Mouse (Mus musculus): ENCODE measurements around the gene Cacna2d3. TPM values are rescaled to one million over a fixed set of nuclear protein-coding genes. Genes with fewer than 3 reads are reported as not detected.

The Cacna2d3 gene
- total RNA-seq, 1 experiment from 2014 or later: 3.7 TPM

GRCm38 (mm10) chr14:29051951-29052835, 669.5 kb downstream of the Cacna2d3 start:
- DNase-seq: peak; percentile 37

- DNase-seq: no peak
Observed at GRCm38 (mm10) chr14:29042355-29042754, 679.3 kb downstream of the Cacna2d3 start.

GRCm38 (mm10) chr14:29041498-29041897, 680.2 kb downstream of the Cacna2d3 start:
- no peak for DNase-seq

GRCm38 (mm10) chr14:29040606-29041364, 680.9 kb downstream of the Cacna2d3 start:
- DNase-seq: peak; percentile 67

GRCm38 (mm10) chr14:29038246-29038645, 683.4 kb downstream of the Cacna2d3 start:
- no peak for DNase-seq

- no peak for DNase-seq
Observed at GRCm38 (mm10) chr14:29031858-29032395, 689.7 kb downstream of the Cacna2d3 start.

GRCm38 (mm10) chr14:29030519-29030918, 691.1 kb downstream of the Cacna2d3 start:
- DNase-seq: no peak

GRCm38 (mm10) chr14:29029896-29030420, 691.7 kb downstream of the Cacna2d3 start:
- DNase-seq: peak; percentile 20

- DNase-seq: no peak
Observed at GRCm38 (mm10) chr14:29029107-29029469, 692.6 kb downstream of the Cacna2d3 start.

GRCm38 (mm10) chr14:29028391-29029106, 693.1 kb downstream of the Cacna2d3 start:
- DNase-seq: no peak

- DNase-seq: no peak
Observed at GRCm38 (mm10) chr14:29027276-29027675, 694.4 kb downstream of the Cacna2d3 start.

- DNase-seq: no peak
Observed at GRCm38 (mm10) chr14:29025335-29025734, 696.3 kb downstream of the Cacna2d3 start.

- no peak for DNase-seq
Observed at GRCm38 (mm10) chr14:29023246-29023645, 698.4 kb downstream of the Cacna2d3 start.

GRCm38 (mm10) chr14:29021295-29021694, 700.4 kb downstream of the Cacna2d3 start:
- no peak for DNase-seq

GRCm38 (mm10) chr14:29018316-29019000, 703.2 kb downstream of the Cacna2d3 start:
- DNase-seq: no peak

GRCm38 (mm10) chr14:29017883-29018282, 703.8 kb downstream of the Cacna2d3 start, which contains the start of gene Lrtm1:
Gene Lrtm1 (plus strand): TSS chr14:29018208.
- DNase-seq: peak; percentile 10

GRCm38 (mm10) chr14:29015896-29016295, 705.8 kb downstream of the Cacna2d3 start:
- DNase-seq: no peak

- no peak for DNase-seq
Observed at GRCm38 (mm10) chr14:29014680-29015079, 707.0 kb downstream of the Cacna2d3 start.

GRCm38 (mm10) chr14:29013161-29013560, 708.5 kb downstream of the Cacna2d3 start:
- no peak for DNase-seq

- DNase-seq: no peak
Observed at GRCm38 (mm10) chr14:29009644-29010043, 712.0 kb downstream of the Cacna2d3 start.

GRCm38 (mm10) chr14:29005228-29005840, 716.3 kb downstream of the Cacna2d3 start:
- no peak for DNase-seq
